Mouse (Mus musculus) kidney, postnatal 0 days (tissue): Measurements from ENCODE around the gene Fbxl16. TPM values are rescaled to one million over a fixed set of nuclear protein-coding genes. Genes with fewer than 3 reads are reported as not detected.

Experiments used
- ATAC-seq: fragments of 200-750 bp; cut with Nextera tagmentation; replicated peaks from 2 replicates; pipeline ENCODE4 v1.8.0; 2017; ENCODE audit warnings: low read depth, moderate number of reproducible peaks, moderate TSS enrichment, moderate library complexity; ENCODE audit not compliant: low FRiP score
- DNase-seq: peaks from one replicate; pipeline ENCODE4 v3.0.0-alpha.2; 2016; ENCODE audit warnings: low spot score
- H3K27ac ChIP-seq: fragments of 300-500 bp; sonication (generic); 2 replicates; pipeline ENCODE4 v1.5.1; 2014; ENCODE audit warnings: mild to moderate bottlenecking
- H3K27me3 ChIP-seq: fragments of 300-500 bp; sonication (generic); 2 replicates; pipeline ENCODE4 v1.6.1; 2014; ENCODE audit warnings: low read length, mixed read lengths; ENCODE audit not compliant: insufficient read depth
- H3K36me3 ChIP-seq: fragments of 300-500 bp; sonication (generic); 2 replicates; pipeline ENCODE4 v1.6.1; 2014; ENCODE audit warnings: low read length, mixed read lengths; ENCODE audit not compliant: insufficient read depth
- H3K4me1 ChIP-seq: fragments of 300-500 bp; sonication (generic); replicated peaks from 2 replicates; pipeline ENCODE4 v1.6.1; 2014; ENCODE audit warnings: antibody characterized with exemption, low read length, mixed read lengths; ENCODE audit not compliant: insufficient read depth
- H3K4me2 ChIP-seq: fragments of 300-500 bp; sonication (generic); 2 replicates; pipeline ENCODE4 v1.6.1; 2014; ENCODE audit warnings: mild to moderate bottlenecking, low read length, moderate library complexity, mixed read lengths
- H3K4me3 ChIP-seq: fragments of 300-500 bp; sonication (generic); replicated peaks from 2 replicates; pipeline ENCODE4 v1.5.1; 2014; ENCODE audit warnings: low read depth, low read length
- H3K9ac ChIP-seq: fragments of 300-500 bp; sonication (generic); 2 replicates; pipeline ENCODE4 v1.6.1; 2014; ENCODE audit warnings: low read depth, low read length
- H3K9me3 ChIP-seq: fragments of 300-500 bp; sonication (generic); replicated peaks from 2 replicates; pipeline ENCODE4 v1.6.1; 2016; ENCODE audit warnings: low read length, inconsistent platforms, mixed read lengths
- CTCF ChIP-seq: IDR thresholded peaks from 2 replicates; pipeline ENCODE4 v1.5.1; 2016; ENCODE audit warnings: antibody characterized with exemption, low read depth, mild to moderate bottlenecking, moderate library complexity
- WGBS: fragments of 180-500 bp; shearing (Covaris S2); extraction: QIAGEN DNeasy Blood & Tissue Kit; methylation state at CpG from one replicate; pipeline ENCODE4 v1.1.7; 2014; 5-methylcytosine and 5-hydroxymethylcytosine counted together
- microRNA-seq: library from miRNA; unstranded; fragments of <30 nt; microRNA quantifications from one replicate; pipeline ENCODE4, GENCODE M21; 2016
- polyA plus RNA-seq: library from polyadenylated mRNA; unstranded; fragments of >200 nt; fragmentation: Nextera tagmentation; extraction: Ambion mirVana; gene quantifications from 2 replicates; pipeline ENCODE4 v1.2.1, GENCODE M21; 2015

The Fbxl16 gene
- polyA plus RNA-seq, 1 experiment from 2014 or later = 0.34 TPM

DNA sequence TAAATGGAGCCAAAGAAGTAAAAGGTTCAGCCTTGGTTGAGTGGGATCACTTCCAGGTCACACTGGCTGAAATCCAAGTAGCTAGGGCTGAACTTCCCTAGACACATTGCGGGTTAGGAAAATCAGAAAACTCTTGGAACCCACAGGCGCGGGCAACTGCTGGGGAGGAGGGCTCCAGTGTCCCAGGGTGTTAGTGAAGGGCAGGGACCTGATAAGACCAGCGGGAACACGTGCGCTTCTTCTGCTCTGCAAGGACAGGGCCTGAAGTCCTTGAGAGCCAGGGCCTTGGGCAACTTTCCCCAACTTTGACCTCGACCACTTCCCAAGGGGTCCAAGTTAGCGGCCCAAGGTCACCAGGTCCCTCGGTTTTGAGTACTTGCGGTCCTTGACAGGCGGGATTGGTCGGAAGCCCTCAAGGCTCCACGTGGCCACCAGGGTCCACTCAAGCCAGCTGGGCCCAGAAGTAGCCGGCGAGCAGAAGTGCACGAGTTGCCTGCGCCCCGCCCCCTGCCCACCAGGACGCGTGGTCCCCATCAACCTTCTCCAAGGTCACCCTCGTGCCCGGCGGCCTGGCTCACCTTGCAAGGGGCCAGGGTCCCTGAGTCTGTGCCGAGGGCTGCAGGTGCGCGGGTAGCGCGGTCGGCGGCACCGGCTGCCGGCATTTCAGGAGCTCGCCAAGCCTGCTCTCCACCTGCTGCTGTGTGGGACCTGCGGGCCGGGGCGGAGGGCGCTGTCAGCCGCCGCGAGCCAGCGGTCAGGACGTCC is 59.1 kb downstream of the Fbxl16 start:
- Histone ChIP-seq H3K27ac (peak overlapping the region; percentile 94), H3K4me3 (peak overlapping the region; percentile 83), H3K36me3 (no peaks in the 10 kb centered on the region), H3K4me1 (peaks cover 12% of the 10 kb centered on the region), H3K27me3 (no peaks in the 10 kb centered on the region), H3K9ac (peak overlapping the region; percentile 85), H3K4me2 (peak overlapping the region; percentile 97), H3K9me3 (no peaks in the 10 kb centered on the region)
- TF ChIP-seq CTCF = 0 out of 2 replicates have a peak, but pooled peaks have one; percentile 11
- DNase-seq (peak; percentile 45), ATAC-seq (peak; percentile 64)
- under 1% methylated on average over 42 of the region's 42 CpGs for WGBS

DNA sequence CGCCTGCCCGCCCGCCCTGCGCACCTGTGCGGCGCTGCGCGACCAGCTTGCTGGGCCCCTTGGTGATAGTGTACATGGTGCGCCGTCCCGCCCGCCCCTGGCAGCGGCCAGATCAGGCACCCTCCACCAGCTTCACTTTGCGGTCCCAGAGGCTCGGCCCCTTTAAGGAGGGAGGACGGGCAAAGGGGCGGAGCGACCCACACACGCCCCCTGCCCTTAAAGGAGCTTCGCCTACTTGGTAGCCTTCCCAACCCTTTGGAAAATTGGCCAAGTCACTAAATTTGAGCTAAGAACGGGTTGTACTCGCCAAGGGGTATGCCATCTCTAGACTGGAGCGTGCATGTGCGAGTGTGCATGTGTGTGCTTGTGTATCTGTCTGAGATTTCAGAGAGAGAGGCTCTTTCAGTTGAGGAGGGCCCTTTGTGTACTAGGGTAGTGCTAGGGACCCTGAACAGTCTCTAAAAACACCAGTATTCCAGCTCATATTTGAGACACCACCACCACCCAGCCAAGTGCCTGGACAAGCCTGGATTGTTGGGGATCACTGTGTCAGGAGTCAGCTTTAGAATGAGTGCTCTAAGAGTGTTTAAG is 59.8 kb downstream of the Fbxl16 start, which contains the start of gene Mcrip2:
Gene Mcrip2 (minus strand): TSS at position 164 of the 591 bp plus-strand sequence.
- peak within 1 kb of the TSS; percentile 94 for H3K27ac ChIP-seq
- peak; percentile 80 for ATAC-seq
- peak within 1 kb of the TSS; percentile 97 for H3K4me2 ChIP-seq
- peak; percentile 38; the same call in 1 of the 2 replicates for TF ChIP-seq CTCF
- peak within 1 kb of the TSS; percentile 85 for H3K9ac ChIP-seq
- no peaks in the 10 kb centered on the region for H3K9me3 ChIP-seq
- DNase-seq = peak; percentile 94
- H3K4me3 ChIP-seq = peak within 1 kb of the TSS; percentile 83
- WGBS = under 1% methylated on average over 24 of the region's 24 CpGs
- no peaks in the 10 kb centered on the region for H3K36me3 ChIP-seq
- H3K27me3 ChIP-seq = no peaks in the 10 kb centered on the region
- peaks cover 12% of the 10 kb centered on the region for H3K4me1 ChIP-seq

DNA sequence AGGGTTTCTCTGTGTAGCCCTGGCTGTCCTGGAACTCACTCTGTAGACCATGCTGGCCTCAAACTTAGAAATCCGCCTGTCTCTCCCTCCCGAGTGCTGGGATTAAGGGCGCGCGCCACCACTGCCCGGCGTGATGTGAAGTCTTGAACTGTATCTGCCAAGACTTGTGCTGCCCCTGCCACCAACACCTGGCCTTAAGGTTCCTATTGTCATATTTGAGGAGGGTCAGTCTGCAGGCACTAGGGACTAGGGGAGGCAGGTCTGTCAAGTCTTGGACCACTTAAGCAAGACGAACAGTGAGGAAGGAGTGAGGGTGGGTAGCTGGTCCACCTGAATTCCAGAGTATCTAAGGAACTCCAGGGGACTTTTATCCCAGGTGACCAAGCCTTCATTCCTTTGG is 60.6 kb downstream of the Fbxl16 start:
- WGBS = 86% methylated on average over 8 of the region's 8 CpGs
- H3K4me2 ChIP-seq = no peak overlapping the region
- H3K9ac ChIP-seq = no peak overlapping the region
- ATAC-seq (no peak), DNase-seq (no peak)
- TF ChIP-seq CTCF = no peak
- H3K27me3 ChIP-seq = no peaks in the 10 kb centered on the region
- no peaks in the 10 kb centered on the region for H3K9me3 ChIP-seq
- peaks cover 12% of the 10 kb centered on the region for H3K4me1 ChIP-seq
- no peaks in the 10 kb centered on the region for H3K36me3 ChIP-seq
- H3K27ac ChIP-seq = no peak overlapping the region
- no peak overlapping the region for H3K4me3 ChIP-seq

DNA sequence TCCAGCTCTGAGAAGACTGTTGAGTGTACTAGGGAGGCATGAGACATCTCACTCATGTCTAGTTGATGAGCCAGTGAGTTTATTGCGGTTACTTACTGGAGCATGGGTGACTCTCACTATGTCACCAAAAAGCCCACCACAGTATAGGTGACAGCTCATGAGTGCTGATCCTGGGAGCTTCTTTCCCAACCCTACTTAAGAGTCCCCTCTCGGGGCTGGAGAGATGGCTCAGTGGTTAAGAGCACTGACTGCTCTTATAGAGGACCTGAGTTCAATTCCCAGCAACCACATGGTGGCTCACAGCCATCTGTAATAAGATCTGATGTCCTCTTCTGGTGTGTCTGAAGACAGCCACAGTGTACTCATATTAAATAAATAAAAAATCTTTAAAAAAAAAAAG is 61.1 kb downstream of the Fbxl16 start:
- no peak for ATAC-seq
- no peak for TF ChIP-seq CTCF
- Histone ChIP-seq H3K4me2 (no peak overlapping the region), H3K9ac (no peak overlapping the region), H3K4me1 (peaks cover 12% of the 10 kb centered on the region), H3K27ac (no peak overlapping the region), H3K4me3 (no peak overlapping the region), H3K9me3 (no peaks in the 10 kb centered on the region), H3K27me3 (no peaks in the 10 kb centered on the region), H3K36me3 (no peaks in the 10 kb centered on the region)
- 81% methylated on average over 2 of the region's 2 CpGs for WGBS
- no peak for DNase-seq

Small RNA genes within 50 kb of the gene (microRNA-seq; reads per million reads assigned to microRNA genes)
- gene Mir3082 (0.60 reads per million), gene Mir6966 (1.0 reads per million)

Other genes with a start within 250 kb of the Fbxl16 start
- gene Sox8, start 238.4 kb upstream of the Fbxl16 start, polyA plus RNA-seq = 1.8 and 2.2 TPM in 2 replicates
- 22.0 and 25.5 TPM in 2 replicates for gene Lmf1, start 230.0 kb upstream of the Fbxl16 start, polyA plus RNA-seq
- gene Gng13, start 91.9 kb upstream of the Fbxl16 start, polyA plus RNA-seq = 0.70 TPM in 2 replicates
- gene Chtf18, start 81.7 kb upstream of the Fbxl16 start, polyA plus RNA-seq = 10.3 and 13.8 TPM in 2 replicates
- gene Rpusd1, start 81.4 kb upstream of the Fbxl16 start, polyA plus RNA-seq = 14.9 and 16.5 TPM in 2 replicates
- gene Mslnl, start 73.0 kb upstream of the Fbxl16 start, polyA plus RNA-seq = not detected in 2 replicates
- 6.6 and 9.6 TPM in 2 replicates for gene Msln, start 54.7 kb upstream of the Fbxl16 start, polyA plus RNA-seq
- gene Narfl, start 35.3 kb upstream of the Fbxl16 start, polyA plus RNA-seq = 34.5 and 35.3 TPM in 2 replicates
- gene Haghl, start 23.4 kb upstream of the Fbxl16 start, polyA plus RNA-seq = 79.9 and 80.0 TPM in 2 replicates
- gene Ccdc78, start 22.5 kb upstream of the Fbxl16 start, polyA plus RNA-seq = 0.13 and 0.17 TPM in 2 replicates
- 112 and 117 TPM in 2 replicates for gene Fam173a, start 16.2 kb upstream of the Fbxl16 start, polyA plus RNA-seq
- gene AC134908.4, start 13.4 kb upstream of the Fbxl16 start, polyA plus RNA-seq = 0.82 TPM in 1 of 2 replicates, not detected in the other
- 45.4 and 50.9 TPM in 2 replicates for gene Metrn, start 11.9 kb upstream of the Fbxl16 start, polyA plus RNA-seq
- gene Wdr24, start 14.5 kb downstream of the Fbxl16 start, polyA plus RNA-seq = 21.0 and 22.1 TPM in 2 replicates
- gene Jmjd8, start 19.8 kb downstream of the Fbxl16 start, polyA plus RNA-seq = 53.1 and 54.5 TPM in 2 replicates
- 267 and 287 TPM in 2 replicates for gene Stub1, start 24.3 kb downstream of the Fbxl16 start, polyA plus RNA-seq
- 3.7 and 3.9 TPM in 2 replicates for gene Rhbdl1, start 28.2 kb downstream of the Fbxl16 start, polyA plus RNA-seq
- 2.7 and 2.8 TPM in 2 replicates for gene Gm20683, start 32.7 kb downstream of the Fbxl16 start, polyA plus RNA-seq
- 21.1 and 22.4 TPM in 2 replicates for gene Rhot2, start 35.8 kb downstream of the Fbxl16 start, polyA plus RNA-seq
- gene Wdr90, start 52.4 kb downstream of the Fbxl16 start, polyA plus RNA-seq = 10.6 and 10.7 TPM in 2 replicates
- 128 and 138 TPM in 2 replicates for gene Mcrip2, start 59.7 kb downstream of the Fbxl16 start, polyA plus RNA-seq
- gene Mettl26, start 66.0 kb downstream of the Fbxl16 start, polyA plus RNA-seq = 106 and 119 TPM in 2 replicates
- 0.38 and 0.51 TPM in 2 replicates for gene Wfikkn1, start 71.8 kb downstream of the Fbxl16 start, polyA plus RNA-seq
- 20.4 and 22.1 TPM in 2 replicates for gene Rab40c, start 110.6 kb downstream of the Fbxl16 start, polyA plus RNA-seq
- 69.5 and 70.2 TPM in 2 replicates for gene Pigq, start 135.9 kb downstream of the Fbxl16 start, polyA plus RNA-seq
- gene Nhlrc4, start 135.9 kb downstream of the Fbxl16 start, polyA plus RNA-seq = 1.1 and 2.5 TPM in 2 replicates
- gene A930017K11Rik, start 143.5 kb downstream of the Fbxl16 start, polyA plus RNA-seq = 6.8 and 7.2 TPM in 2 replicates
- 17.0 and 19.8 TPM in 2 replicates for gene Capn15, start 176.7 kb downstream of the Fbxl16 start, polyA plus RNA-seq